Mouse (Mus musculus) cerebellum, adult 9-10 months (tissue): ENCODE results near the gene Ttll5.

ENCODE experiments used
- DNase-seq: peaks from one replicate; pipeline ENCODE4 v3.0.0; 2022

Ttll5 gene

GRCm38 (mm10) chr12:86064796-86065195, 240.3 kb downstream of the Ttll5 start:
- no peak for DNase-seq

DNA sequence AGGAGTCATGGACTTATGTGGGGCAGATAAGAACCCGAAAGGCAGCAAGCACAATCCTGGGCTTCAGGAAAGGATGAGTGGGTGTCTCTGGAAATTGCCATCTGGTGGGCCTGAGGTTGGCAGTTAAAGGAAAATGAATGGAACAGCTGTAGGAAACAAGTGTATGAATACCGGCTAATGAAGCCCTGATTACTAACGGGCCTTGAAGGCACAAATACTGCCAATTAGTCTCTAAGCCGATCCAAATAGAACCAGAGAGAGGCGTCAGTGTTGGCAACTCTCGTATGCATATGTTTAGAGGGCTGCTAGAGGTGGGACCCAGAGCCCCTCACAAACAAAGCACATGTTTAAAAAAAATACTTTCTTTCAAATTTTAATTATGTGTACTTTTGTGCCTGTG, 247.0 kb downstream of the Ttll5 start:
- DNase-seq = no peak

- DNase-seq = no peak
These were observed 250.2 kb downstream of the Ttll5 start for GRCm38 (mm10) chr12:86074681-86075080.

DNA sequence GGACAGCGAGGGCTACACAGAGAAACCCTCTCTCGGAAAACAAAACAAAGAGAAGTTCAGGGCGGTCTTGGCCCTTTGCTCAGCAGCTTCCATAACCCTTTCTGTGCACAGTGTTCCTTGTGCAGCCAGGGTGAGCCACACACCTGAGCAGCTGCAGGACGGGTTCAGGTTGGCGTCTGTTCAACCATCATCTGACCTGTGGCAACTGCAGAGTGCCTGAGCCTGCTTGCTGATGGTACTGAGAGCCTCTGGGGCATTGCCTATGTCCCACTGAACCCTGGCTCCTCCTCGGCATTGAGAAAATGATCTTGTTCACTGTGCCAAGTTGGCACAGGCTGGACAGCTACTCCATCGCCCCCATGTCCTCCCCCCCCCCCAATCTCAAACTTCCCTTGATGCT, 250.9 kb downstream of the Ttll5 start:
- peak; percentile 45 for DNase-seq

DNA sequence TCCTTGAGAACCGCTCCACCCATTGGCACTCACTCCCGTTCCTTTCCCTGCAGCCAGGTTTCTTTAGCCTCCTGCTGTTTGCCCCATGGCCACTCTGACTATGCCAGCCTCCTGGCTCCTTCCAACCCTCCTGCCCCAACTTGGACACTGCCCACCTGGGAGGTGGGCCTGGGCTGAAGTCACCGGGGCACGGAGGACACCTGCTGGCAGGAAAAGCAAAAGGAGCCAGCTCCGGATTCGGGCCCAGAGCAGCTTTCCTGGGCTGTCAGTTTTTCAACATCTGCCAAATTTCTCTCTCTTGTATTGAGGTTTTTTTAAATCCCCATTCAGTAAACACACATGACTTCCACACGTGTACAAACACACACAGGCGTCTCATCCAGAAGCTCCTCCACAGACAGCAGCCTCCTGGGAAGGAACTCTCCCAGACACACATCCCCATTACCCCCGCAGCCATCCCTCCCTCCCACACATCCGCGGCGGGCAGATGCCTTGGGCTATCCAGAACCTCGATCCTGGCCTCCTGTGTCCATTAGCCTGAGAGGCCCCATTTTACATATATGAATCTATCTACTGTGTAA, 252.0 kb downstream of the Ttll5 start:
- peak; percentile 85 for DNase-seq

DNA sequence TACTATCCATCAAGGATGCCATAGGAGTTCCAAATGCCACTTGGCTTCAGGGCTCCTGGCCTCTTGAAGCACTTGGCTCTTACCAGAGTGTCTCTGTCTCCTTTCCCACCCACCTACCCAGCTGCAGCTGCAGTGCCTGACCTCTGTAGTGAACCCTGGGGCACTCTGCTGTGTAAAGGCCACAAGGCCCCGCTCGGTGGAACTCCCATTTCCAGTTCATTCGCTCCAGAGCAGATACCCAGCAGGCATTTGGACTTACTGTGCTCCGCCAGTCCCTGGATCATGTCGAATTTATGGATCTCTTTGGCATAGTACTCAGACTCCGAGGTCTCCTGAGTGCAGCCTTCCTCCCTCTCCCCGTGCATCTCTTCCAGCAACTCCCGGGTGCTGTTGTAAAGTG, 252.9 kb downstream of the Ttll5 start:
- peak; percentile 64 for DNase-seq

DNA sequence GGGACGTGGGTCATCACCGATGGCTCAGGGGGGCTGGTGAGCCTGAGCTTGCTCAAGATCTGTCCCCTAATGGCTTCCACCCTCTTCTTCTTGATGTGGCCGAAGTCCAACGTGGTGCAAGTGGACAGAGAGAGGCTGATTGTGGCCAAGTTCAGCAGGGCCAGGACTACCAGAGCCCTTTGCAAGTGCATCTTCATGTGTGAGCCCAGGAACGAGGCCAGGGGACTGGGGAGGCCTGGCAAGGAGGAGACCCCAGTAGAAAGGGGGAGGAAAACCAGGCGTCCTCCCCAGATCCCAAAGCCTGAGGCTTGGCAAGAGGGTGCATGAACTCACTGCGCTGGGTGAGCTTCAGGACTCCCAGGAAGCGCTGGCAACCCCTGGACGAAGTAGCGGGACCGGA, 253.3 kb downstream of the Ttll5 start:
- no peak for DNase-seq

- DNase-seq = peak; percentile 68
These were observed 253.7 kb downstream of the Ttll5 start for GRCm38 (mm10) chr12:86078176-86078552.

DNA sequence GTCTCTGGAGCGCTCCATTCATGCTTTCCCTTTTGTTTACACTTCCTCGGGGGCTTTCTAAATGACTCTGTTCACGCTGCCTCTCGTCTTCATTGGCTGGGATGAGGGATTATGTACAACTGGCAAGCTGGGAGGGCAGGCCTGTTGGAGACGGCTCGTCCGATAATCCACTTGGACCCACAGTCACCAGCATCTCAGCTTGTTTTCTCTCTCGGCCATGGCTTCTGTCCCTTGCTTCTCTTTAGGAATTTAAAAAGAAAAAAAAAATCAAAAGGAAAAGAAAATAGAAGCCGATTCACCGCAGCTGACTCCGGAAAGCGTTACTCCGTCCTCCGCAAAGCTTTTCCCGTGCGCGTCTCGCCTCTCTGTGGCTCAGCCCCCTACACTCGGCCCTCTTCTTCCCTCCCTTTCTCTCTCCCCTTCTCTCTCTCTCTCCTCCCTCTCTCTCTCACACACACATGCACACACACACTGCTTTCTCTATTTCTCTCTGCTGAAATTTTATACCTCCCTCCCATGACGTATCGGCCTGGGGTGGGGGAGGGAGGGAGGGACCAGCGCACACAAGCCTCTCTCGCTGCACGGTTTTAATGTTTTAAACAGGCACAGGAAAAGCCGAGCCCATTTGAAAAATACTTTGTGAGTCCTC, 254.2 kb downstream of the Ttll5 start, which contains the start of gene Tgfb3:
Tgfb3 (minus strand) TSS at position 489 of the 649 bp plus-strand sequence.
- peak; percentile 68 for DNase-seq

DNA sequence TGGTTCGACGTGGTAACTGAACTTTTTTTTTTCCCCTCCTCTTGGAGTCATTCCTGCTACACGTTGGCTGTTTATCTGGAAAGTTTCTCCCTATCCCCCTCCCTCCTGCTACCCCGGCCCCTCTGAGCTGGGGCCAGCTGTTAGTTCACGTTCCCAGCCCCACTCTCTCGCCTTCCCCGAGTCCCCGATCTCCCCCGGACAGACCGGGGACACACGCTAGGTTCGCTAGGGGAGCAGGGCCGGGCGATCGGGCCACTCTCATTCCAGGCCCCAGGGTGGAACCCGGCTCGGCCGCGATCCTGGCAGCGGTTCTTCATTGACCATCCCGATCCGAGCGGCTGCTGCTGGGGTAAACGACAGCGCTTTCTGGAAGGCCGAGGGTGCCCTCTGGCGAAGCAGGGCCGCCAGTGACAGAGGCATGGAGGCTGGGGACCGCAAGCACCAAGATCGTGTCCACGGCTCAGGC, 254.8 kb downstream of the Ttll5 start:
- DNase-seq = peak; percentile 94

GRCm38 (mm10) chr12:86082481-86083012, 258.1 kb downstream of the Ttll5 start, which contains the start of gene Ift43:
Gene Ift43, plus strand, starts transcription at chr12:86082541.
- DNase-seq = peak; percentile 84

DNA sequence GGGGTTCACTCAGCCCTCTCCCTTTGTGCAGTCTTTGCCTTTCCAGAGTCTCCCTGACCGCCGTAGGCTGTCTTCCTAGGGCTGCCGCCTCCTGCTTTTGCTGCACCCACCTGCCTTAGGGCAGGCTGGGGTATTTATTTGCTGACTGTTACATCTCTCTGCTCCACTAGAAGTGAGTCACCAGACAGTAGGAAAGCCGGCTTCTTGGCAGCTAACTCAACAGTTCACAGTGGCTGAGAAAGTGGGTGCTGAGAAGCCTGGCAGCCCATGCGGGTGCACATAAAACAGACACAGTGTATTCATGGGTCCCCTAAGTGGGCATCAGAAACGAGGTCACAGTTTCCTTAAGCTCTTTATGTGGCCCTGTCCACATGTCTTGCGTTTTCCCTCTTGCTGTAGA, 261.4 kb downstream of the Ttll5 start:
- DNase-seq = peak; percentile 40

DNA sequence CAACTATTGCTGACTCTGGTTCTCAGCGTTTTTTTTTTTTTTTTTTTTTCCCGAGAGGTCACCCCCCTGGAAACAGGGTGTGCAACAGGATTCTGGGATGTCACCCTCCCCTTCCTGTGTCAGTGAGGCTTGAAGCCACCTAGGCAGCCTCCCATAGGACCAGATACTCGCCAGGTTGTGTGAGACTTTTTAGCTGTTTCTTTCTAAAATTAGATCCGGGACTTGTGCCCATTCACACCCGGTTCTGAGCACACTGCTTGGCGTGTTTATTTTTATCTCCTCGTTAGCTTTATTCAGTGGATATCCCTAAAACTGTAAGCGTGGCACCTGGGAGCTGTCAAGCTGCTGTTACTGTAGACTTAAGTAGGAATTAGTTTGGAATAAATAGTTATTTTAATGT, 262.1 kb downstream of the Ttll5 start:
- DNase-seq = peak; percentile 56

GRCm38 (mm10) chr12:86088042-86088441, 263.6 kb downstream of the Ttll5 start:
- no peak for DNase-seq

DNA sequence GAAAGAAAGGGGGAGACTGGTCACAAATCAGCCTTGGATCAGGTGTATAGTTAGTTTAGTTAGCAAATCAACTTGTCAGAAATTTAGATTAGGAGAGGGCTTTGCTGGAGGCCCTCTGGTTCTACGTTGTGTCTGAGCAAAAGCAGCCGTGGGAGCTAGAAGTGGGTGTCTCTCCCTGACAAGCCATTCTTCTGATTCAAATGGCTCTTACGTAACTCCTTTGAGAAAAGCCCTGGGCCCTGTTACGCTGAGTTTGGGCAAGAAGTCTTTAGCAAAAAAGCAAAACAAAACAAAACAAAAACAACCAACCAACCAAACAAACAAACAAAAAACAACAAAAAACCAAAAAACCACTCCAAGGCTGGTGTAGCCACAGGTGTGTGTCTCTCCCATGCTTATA, 266.3 kb downstream of the Ttll5 start:
- DNase-seq = no peak

DNA sequence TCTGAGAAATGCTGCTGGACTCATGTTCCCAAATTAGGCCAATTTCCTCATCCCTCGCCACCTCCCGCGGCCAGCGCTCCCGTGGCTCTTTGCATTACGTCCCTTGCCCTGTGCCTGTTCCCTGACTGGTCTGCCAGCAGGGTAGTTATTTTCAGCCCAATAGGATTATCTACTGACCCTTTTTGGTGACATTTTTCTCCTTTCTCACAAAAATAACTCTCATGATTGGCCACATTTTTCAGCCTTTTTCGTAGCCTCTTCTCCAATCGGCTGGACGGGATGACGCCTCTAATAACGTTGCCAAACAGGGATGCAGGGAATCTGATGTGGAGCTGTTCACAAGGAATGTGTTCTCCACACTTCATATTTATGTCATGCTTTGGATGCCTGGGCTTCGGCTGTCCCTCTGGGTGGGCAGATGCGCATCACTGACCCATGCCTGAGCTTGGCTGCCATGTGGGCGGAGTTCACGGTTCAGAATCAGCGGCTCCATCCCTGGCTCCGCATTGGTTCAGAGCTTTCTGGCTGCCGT, 267.2 kb downstream of the Ttll5 start:
- peak; percentile 76 for DNase-seq

- DNase-seq = no peak
These were observed 269.6 kb downstream of the Ttll5 start for GRCm38 (mm10) chr12:86094075-86094474.

GRCm38 (mm10) chr12:86095806-86096205, 271.3 kb downstream of the Ttll5 start:
- no peak for DNase-seq

DNA sequence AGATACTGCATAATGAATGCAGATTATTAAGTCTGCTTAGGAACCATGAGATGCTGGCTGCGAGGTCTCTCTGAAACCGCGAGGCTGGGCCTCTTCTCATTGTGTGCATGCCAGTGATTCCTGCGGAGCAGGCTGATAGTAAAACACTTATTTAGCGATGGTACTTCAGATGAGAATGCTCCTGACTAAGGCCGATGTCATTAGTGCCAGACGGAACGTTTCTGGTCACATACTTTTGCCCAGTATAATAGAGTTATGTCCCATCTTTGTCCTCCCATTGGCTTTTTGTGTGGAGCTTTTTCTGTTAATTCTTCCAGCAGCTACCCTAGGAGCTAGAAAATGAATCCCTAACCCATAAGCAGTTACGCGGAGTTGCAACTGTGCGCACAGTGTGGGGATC, 273.3 kb downstream of the Ttll5 start:
- no peak for DNase-seq

DNA sequence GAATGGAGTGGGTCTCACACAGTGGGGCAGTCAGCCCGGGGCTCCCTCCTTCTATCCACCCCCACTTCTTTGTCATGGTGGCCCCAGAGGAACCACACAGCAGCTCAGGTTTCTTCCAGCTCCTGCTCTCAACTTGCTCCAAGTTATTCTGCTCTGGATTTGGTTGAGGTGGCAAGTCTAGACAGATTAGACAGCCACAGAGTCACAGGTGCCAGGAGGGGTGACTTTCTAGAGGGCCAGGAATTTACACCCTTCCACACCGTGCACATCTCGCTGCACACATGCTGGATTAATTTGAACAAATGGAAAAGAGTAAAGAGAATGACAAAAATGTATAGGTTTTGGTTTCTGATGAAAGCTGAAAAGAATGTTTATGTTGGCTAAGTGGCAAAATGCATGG, 276.3 kb downstream of the Ttll5 start:
- no peak for DNase-seq

DNA sequence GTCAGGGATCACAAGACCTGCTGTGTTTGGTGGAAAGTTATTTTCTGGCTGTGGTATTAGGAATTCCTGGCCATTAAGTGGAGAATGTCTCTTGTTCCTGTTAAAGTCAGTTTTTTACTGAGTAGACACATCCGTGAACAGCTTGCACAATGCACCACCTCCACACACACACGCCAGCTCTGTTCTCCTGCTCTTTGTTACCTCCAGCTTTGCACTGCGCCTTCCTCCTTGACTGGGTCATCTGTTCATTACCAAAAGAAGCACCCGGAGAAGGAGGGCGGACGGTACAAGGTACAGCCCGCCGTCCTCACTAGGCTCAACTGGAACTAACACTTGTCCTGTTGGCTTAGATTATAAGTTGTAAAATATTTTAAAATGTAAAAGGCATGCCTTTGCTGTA, 278.2 kb downstream of the Ttll5 start:
- no peak for DNase-seq

DNA sequence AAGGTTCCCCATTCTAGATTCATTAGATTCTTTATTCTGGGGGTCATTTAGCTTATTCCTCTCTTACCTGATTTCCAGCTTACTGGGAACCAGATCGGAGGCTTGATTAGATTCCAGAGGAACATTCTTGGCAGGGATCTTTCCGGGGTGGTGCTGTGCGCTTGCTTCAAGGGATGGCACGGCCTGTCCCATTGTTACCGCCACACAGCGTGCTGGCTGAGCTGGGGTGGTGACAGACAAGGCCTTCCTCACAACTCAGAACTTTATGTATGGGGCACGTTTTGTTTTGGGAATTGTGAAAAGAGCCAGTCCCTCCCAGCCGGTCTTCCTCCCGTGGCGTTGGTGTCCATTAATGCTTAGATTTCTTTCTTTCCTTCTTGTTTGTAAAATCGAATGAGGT, 278.9 kb downstream of the Ttll5 start:
- DNase-seq = no peak

DNA sequence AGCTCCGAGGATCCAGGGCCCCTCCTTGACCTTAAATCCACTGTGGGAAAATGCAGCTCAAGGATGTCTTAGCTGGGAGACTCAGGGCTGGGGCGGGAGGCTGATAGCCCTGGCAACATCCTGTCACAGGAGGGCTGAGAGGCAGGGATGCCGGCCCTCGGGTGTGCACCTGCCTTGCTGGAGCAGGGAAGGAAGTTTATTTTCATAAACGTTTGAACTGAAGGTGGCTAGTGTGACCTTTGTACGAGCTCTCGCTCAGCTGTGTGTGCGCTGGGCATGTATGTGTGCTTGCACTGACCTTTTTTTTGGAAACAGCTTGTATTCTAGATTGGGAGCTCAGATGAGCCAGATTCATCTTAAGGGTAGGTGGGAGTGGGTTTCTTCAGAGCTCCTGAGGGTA, 279.4 kb downstream of the Ttll5 start:
- DNase-seq = no peak

- no peak for DNase-seq
These were observed 279.8 kb downstream of the Ttll5 start for GRCm38 (mm10) chr12:86104297-86104696.
